Mouse (Mus musculus) limb, embryonic 10.5 days (tissue): Measurements from ENCODE around the gene Pik3r1. TPM values are rescaled to one million over a fixed set of nuclear protein-coding genes. Genes with fewer than 3 reads are reported as not detected.

ENCODE experiments used
- DNase-seq: peaks from one replicate; pipeline ENCODE4 v3.0.0-alpha.2; 2017; ENCODE audit warnings: low spot score
- H3K27ac ChIP-seq: fragments of 300-500 bp; sonication (generic); 2 replicates; pipeline ENCODE4 v1.5.1; 2016; ENCODE audit warnings: mild to moderate bottlenecking
- H3K27me3 ChIP-seq: fragments of 300-500 bp; sonication (generic); 2 replicates; pipeline ENCODE4 v1.6.1; 2016; ENCODE audit warnings: low read depth, mild to moderate bottlenecking; ENCODE audit not compliant: poor library complexity, severe bottlenecking
- H3K36me3 ChIP-seq: fragments of 300-500 bp; sonication (generic); 2 replicates; pipeline ENCODE4 v1.6.1; 2016; ENCODE audit warnings: mild to moderate bottlenecking, moderate library complexity
- H3K4me1 ChIP-seq: fragments of 300-500 bp; sonication (generic); 2 replicates; pipeline ENCODE4 v1.6.1; 2016
- H3K4me3 ChIP-seq: fragments of 300-500 bp; sonication (generic); 2 replicates; pipeline ENCODE4 v1.5.1; 2016; ENCODE audit warnings: mild to moderate bottlenecking, moderate library complexity
- H3K9me3 ChIP-seq: fragments of 300-500 bp; sonication (generic); replicated peaks from 2 replicates; pipeline ENCODE4 v1.6.1; 2016; ENCODE audit warnings: mild to moderate bottlenecking
- WGBS: fragments of 180-500 bp; shearing (Covaris S2); methylation state at CpG from one replicate; pipeline ENCODE4 v1.1.7; 2016; 5-methylcytosine and 5-hydroxymethylcytosine counted together
- polyA plus RNA-seq: library from polyadenylated mRNA; unstranded; fragments of >200 nt; fragmentation: Nextera tagmentation; extraction: Ambion mirVana; gene quantifications from 2 replicates; pipeline ENCODE4 v1.2.1, GENCODE M21; 2016

Gene Pik3r1
- polyA plus RNA-seq, 1 experiment from 2014 or later = 13.9 TPM

GRCm38 (mm10) chr13:101678036-101678435 is 90.0 kb downstream of the Pik3r1 start:
- no peaks in the 10 kb centered on the region for H3K9me3 ChIP-seq
- H3K4me3 ChIP-seq = no peak overlapping the region
- 88% methylated on average over 4 of the region's 4 CpGs for WGBS
- no peaks in the 10 kb centered on the region for H3K36me3 ChIP-seq
- H3K27me3 ChIP-seq = no peaks in the 10 kb centered on the region
- H3K4me1 ChIP-seq = no peaks in the 10 kb centered on the region
- no peak overlapping the region for H3K27ac ChIP-seq
- DNase-seq = no peak

GRCm38 (mm10) chr13:101673876-101674275 is 94.1 kb downstream of the Pik3r1 start:
- Histone ChIP-seq H3K27me3 (no peaks in the 10 kb centered on the region), H3K9me3 (no peaks in the 10 kb centered on the region), H3K4me3 (no peak overlapping the region), H3K27ac (no peak overlapping the region), H3K36me3 (no peaks in the 10 kb centered on the region), H3K4me1 (no peaks in the 10 kb centered on the region)
- 90% methylated on average over 3 of the region's 3 CpGs for WGBS
- DNase-seq = no peak

- H3K9me3 ChIP-seq = no peaks in the 10 kb centered on the region
- H3K36me3 ChIP-seq = no peaks in the 10 kb centered on the region
- H3K27me3 ChIP-seq = no peaks in the 10 kb centered on the region
- peak; percentile 43 for DNase-seq
- H3K4me3 ChIP-seq = no peak overlapping the region
- no peaks in the 10 kb centered on the region for H3K4me1 ChIP-seq
- H3K27ac ChIP-seq = no peak overlapping the region
- 36% methylated on average over 3 of the region's 3 CpGs for WGBS
Measured at GRCm38 (mm10) chr13:101668859-101669258, 99.2 kb downstream of the Pik3r1 start.

- Histone ChIP-seq H3K36me3 (no peaks in the 10 kb centered on the region), H3K9me3 (no peaks in the 10 kb centered on the region), H3K4me3 (no peak overlapping the region), H3K27ac (no peak overlapping the region), H3K27me3 (no peaks in the 10 kb centered on the region), H3K4me1 (peaks cover 4% of the 10 kb centered on the region)
- WGBS = 74% methylated on average over 5 of the region's 5 CpGs
- no peak for DNase-seq
Measured at GRCm38 (mm10) chr13:101664010-101664409, 104.0 kb downstream of the Pik3r1 start.

GRCm38 (mm10) chr13:101662900-101663299 is 105.1 kb downstream of the Pik3r1 start:
- Histone ChIP-seq H3K27me3 (no peaks in the 10 kb centered on the region), H3K4me1 (peaks cover 14% of the 10 kb centered on the region), H3K36me3 (no peaks in the 10 kb centered on the region), H3K27ac (no peak overlapping the region), H3K4me3 (no peak overlapping the region), H3K9me3 (no peaks in the 10 kb centered on the region)
- 100% methylated on average over 1 of the region's 1 CpGs for WGBS
- DNase-seq = no peak

- no peaks in the 10 kb centered on the region for H3K9me3 ChIP-seq
- no peaks in the 10 kb centered on the region for H3K27me3 ChIP-seq
- H3K4me3 ChIP-seq = no peak overlapping the region
- H3K4me1 ChIP-seq = peaks cover 23% of the 10 kb centered on the region
- no peak for DNase-seq
- WGBS = 96% methylated on average over 6 of the region's 6 CpGs
- H3K36me3 ChIP-seq = no peaks in the 10 kb centered on the region
- H3K27ac ChIP-seq = no peak overlapping the region
Measured at GRCm38 (mm10) chr13:101661567-101661966, 106.5 kb downstream of the Pik3r1 start.

GRCm38 (mm10) chr13:101660187-101660586 is 107.8 kb downstream of the Pik3r1 start:
- DNase-seq = no peak
- WGBS = 90% methylated on average over 2 of the region's 2 CpGs

GRCm38 (mm10) chr13:101652131-101652530 is 115.9 kb downstream of the Pik3r1 start:
- Histone ChIP-seq H3K4me1 (peaks cover under 1% of the 10 kb centered on the region; the same call in 1 of the 2 replicates), H3K36me3 (no peaks in the 10 kb centered on the region), H3K27ac (no peak overlapping the region), H3K9me3 (no peaks in the 10 kb centered on the region), H3K4me3 (no peak overlapping the region), H3K27me3 (no peaks in the 10 kb centered on the region)
- no peak for DNase-seq
- 92% methylated on average over 2 of the region's 2 CpGs for WGBS

More at GRCm38 (mm10) chr13:101660187-101660586, 107.8 kb downstream of the Pik3r1 start:
- Histone ChIP-seq H3K9me3 (no peaks in the 10 kb centered on the region), H3K4me3 (no peak overlapping the region), H3K36me3 (no peaks in the 10 kb centered on the region), H3K27ac (no peak overlapping the region), H3K4me1 (peaks cover 23% of the 10 kb centered on the region), H3K27me3 (no peaks in the 10 kb centered on the region)

GRCm38 (mm10) chr13:101641632-101642031 is 126.4 kb downstream of the Pik3r1 start:
- DNase-seq = no peak
- Histone ChIP-seq H3K27ac (no peak overlapping the region), H3K36me3 (no peaks in the 10 kb centered on the region), H3K4me1 (no peaks in the 10 kb centered on the region), H3K9me3 (no peaks in the 10 kb centered on the region), H3K4me3 (no peak overlapping the region), H3K27me3 (no peaks in the 10 kb centered on the region)
- WGBS = 83% methylated on average over 2 of the region's 2 CpGs

- Histone ChIP-seq H3K36me3 (no peaks in the 10 kb centered on the region), H3K27me3 (no peaks in the 10 kb centered on the region), H3K27ac (no peak overlapping the region), H3K4me1 (no peaks in the 10 kb centered on the region), H3K9me3 (no peaks in the 10 kb centered on the region), H3K4me3 (no peak overlapping the region)
- 71% methylated on average over 1 of the region's 1 CpGs for WGBS
- DNase-seq = no peak
Measured at GRCm38 (mm10) chr13:101635837-101636236, 132.2 kb downstream of the Pik3r1 start.

GRCm38 (mm10) chr13:101634420-101634819 is 133.6 kb downstream of the Pik3r1 start:
- Histone ChIP-seq H3K4me3 (no peak overlapping the region), H3K4me1 (no peaks in the 10 kb centered on the region), H3K27ac (no peak overlapping the region), H3K9me3 (no peaks in the 10 kb centered on the region), H3K27me3 (no peaks in the 10 kb centered on the region), H3K36me3 (no peaks in the 10 kb centered on the region)
- DNase-seq = no peak

- H3K27me3 ChIP-seq = no peaks in the 10 kb centered on the region
- no peak overlapping the region for H3K4me3 ChIP-seq
- H3K4me1 ChIP-seq = no peaks in the 10 kb centered on the region
- no peaks in the 10 kb centered on the region for H3K9me3 ChIP-seq
- DNase-seq = no peak
- H3K36me3 ChIP-seq = no peaks in the 10 kb centered on the region
- no peak overlapping the region for H3K27ac ChIP-seq
Measured at GRCm38 (mm10) chr13:101633620-101634019, 134.4 kb downstream of the Pik3r1 start.

- H3K4me1 ChIP-seq = no peaks in the 10 kb centered on the region
- WGBS = 53% methylated on average over 4 of the region's 4 CpGs
Measured at GRCm38 (mm10) chr13:101632771-101633170, 135.2 kb downstream of the Pik3r1 start.

GRCm38 (mm10) chr13:101631561-101631960 is 136.5 kb downstream of the Pik3r1 start:
- Histone ChIP-seq H3K27me3 (no peaks in the 10 kb centered on the region), H3K27ac (no peak overlapping the region), H3K4me3 (no peak overlapping the region), H3K36me3 (no peaks in the 10 kb centered on the region), H3K4me1 (no peaks in the 10 kb centered on the region), H3K9me3 (no peaks in the 10 kb centered on the region)
- WGBS = 88% methylated on average over 7 of the region's 7 CpGs
- DNase-seq = no peak

More at GRCm38 (mm10) chr13:101632771-101633170, 135.2 kb downstream of the Pik3r1 start:
- Histone ChIP-seq H3K27ac (no peak overlapping the region), H3K9me3 (no peaks in the 10 kb centered on the region), H3K36me3 (no peaks in the 10 kb centered on the region), H3K27me3 (no peaks in the 10 kb centered on the region), H3K4me3 (no peak overlapping the region)
- DNase-seq = no peak
